Mouse (Mus musculus): ENCODE results near the gene Ap2a2.
A peak's percentile ranks its signal among the peaks of the same experiment; 100 is the strongest.
"Not testable (repeated sequence)": the region's sequence is repeated elsewhere in the genome, so short reads cannot be mapped to it uniquely, and the experiment has no call there.

Ap2a2 gene

GRCm38 (mm10) chr7:141669097-141669496 lies 107.1 kb downstream of the Ap2a2 start:
- not testable (repeated sequence) for DNase-seq

GRCm38 (mm10) chr7:141670999-141671398 lies 109.0 kb downstream of the Ap2a2 start:
- peak; percentile 41 for DNase-seq

GRCm38 (mm10) chr7:141671626-141672291 lies 109.8 kb downstream of the Ap2a2 start:
- no peak for DNase-seq

- DNase-seq: no peak
Measured at GRCm38 (mm10) chr7:141678922-141679321, 116.9 kb downstream of the Ap2a2 start.

All from cerebellum, adult 9-10 months (tissue).